Mouse (Mus musculus): ENCODE results near the gene Cd200r2. TPM values are rescaled to one million over a fixed set of nuclear protein-coding genes. Genes with fewer than 3 reads are reported as not detected.

Cd200r2 gene
- total and polyA plus RNA-seq, 3 experiments: 1.3 to 3.9 TPM; not detected in 1

DNA sequence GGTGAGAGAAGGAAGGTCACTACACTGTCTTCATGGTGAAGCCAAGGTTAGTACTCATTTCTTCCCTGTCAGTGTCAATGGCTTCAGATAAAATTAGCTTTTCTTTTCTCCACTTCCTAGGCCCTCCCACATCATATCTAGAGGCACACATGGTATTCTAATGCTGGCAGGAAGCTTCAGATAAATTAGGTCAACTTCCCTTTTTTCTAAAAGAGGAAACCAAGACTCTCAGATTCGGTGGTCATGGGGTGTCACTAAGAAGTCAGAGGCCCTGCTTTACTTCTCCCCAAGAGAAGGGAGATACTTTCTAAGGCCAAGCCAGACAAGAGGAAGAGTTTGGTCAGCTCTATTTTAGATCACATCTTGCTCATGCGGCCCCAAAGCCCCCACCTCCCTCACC, 95.9 kb downstream of the Cd200r2 start:
- no peaks in the 10 kb centered on the region for H3K36me3 ChIP-seq (replicated peaks)
- peaks cover 13% of the 10 kb centered on the region for H3K27me3 ChIP-seq (ENCODE audit: insufficient read depth, low read length)
- H3K9me3 ChIP-seq (replicated peaks): no peaks in the 10 kb centered on the region
- H3K4me1 ChIP-seq (ENCODE audit: insufficient read depth, low read depth, low read length): peaks cover 47% of the 10 kb centered on the region
- TF ChIP-seq CTCF (IDR thresholded peaks at IDR 0.05; ENCODE audit: low read depth, low read length) (no peak), TAL1 (conservative IDR thresholded peaks at IDR 0.05; ENCODE audit: low read depth, low read length) (peak; percentile 87)
- ATAC-seq (ENCODE audit: extremely low read depth, insufficient number of reproducible peaks, low FRiP score, poor library complexity, severe bottlenecking): peak; percentile 83
- DNase-seq (ENCODE audit: low spot score): peak; percentile 76
- no peak overlapping the region; the same call in 1 of the 2 replicates for H3K4me3 ChIP-seq (ENCODE audit: low read depth, low read length)

DNA sequence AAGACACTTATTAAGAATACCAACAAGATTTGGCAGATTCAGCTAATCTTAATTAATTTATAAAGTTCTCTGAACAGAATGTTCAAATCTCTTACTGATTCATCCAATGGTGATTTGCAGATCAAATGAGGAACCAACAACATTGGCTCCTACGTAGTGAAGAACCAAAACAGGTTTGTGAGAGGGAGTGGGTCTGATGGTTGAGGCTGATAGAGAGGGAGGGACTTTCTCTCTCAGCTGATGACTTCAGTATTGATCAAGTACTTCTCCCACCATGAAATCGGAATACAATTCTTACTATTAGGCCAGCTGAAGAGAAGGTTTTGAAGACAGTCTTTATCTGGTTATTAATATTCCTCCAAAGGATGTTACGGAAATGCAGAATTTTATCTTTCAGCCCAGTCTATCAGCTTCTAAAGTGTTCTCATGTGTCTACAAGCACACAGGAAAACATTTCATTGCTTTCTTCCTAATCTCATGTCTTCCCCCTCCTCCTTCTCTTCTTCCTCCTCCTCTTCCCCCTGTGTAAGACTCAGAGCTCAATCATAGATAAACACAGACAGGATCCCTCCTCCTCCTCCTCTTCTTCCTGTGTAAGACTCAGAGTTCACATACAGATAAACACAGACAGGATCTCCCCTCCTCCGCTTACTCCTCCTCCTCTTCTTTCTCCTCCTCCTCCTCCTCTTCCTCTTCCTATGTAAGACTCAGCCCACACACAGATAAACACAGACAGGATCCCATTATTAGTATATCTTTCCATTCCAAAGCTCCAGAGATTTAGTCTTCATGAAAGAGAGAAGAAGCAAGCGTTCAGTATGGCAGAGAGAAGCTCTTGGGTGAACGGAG, 97.9 kb downstream of the Cd200r2 start:
- peak; percentile 43 for ATAC-seq (ENCODE audit: extremely low read depth, insufficient number of reproducible peaks, low FRiP score, poor library complexity, severe bottlenecking)

GRCm38 (mm10) chr16:44965428-44965827, 98.5 kb downstream of the Cd200r2 start:
- H3K4me1 ChIP-seq (ENCODE audit: insufficient read depth, low read depth, low read length): peaks cover 47% of the 10 kb centered on the region
- no peak overlapping the region for H3K4me3 ChIP-seq (ENCODE audit: low read depth, low read length)
- no peak for DNase-seq (ENCODE audit: low spot score)
- H3K36me3 ChIP-seq (replicated peaks): no peaks in the 10 kb centered on the region
- ATAC-seq (ENCODE audit: extremely low read depth, insufficient number of reproducible peaks, low FRiP score, poor library complexity, severe bottlenecking): no peak
- TF ChIP-seq CTCF (IDR thresholded peaks at IDR 0.05; ENCODE audit: low read depth, low read length) (no peak), TAL1 (conservative IDR thresholded peaks at IDR 0.05; ENCODE audit: low read depth, low read length) (no peak), POLR2AphosphoS5 (IDR thresholded peaks at IDR 0.05; ENCODE audit: insufficient replicate concordance, low read depth, low read length) (no peak), GATA2 (IDR thresholded peaks at IDR 0.05; ENCODE audit: borderline replicate concordance, low read depth, low read length) (no peak), GATA1 (IDR thresholded peaks at IDR 0.05; ENCODE audit: borderline replicate concordance, low read length) (no peak)
- peaks cover 16% of the 10 kb centered on the region for H3K27me3 ChIP-seq (ENCODE audit: insufficient read depth, low read length)
- no peaks in the 10 kb centered on the region for H3K9me3 ChIP-seq (replicated peaks)

More for the DNA sequence above, 97.9 kb downstream of the Cd200r2 start:
- Histone ChIP-seq H3K27me3 (ENCODE audit: insufficient read depth, low read length) (peaks cover 16% of the 10 kb centered on the region), H3K4me3 (ENCODE audit: low read depth, low read length) (no peak overlapping the region), H3K9me3 (replicated peaks) (no peaks in the 10 kb centered on the region), H3K4me1 (ENCODE audit: insufficient read depth, low read depth, low read length) (peaks cover 47% of the 10 kb centered on the region), H3K36me3 (replicated peaks) (no peaks in the 10 kb centered on the region)
- TF ChIP-seq CTCF (IDR thresholded peaks at IDR 0.05; ENCODE audit: low read depth, low read length) (no peak), POLR2AphosphoS5 (IDR thresholded peaks at IDR 0.05; ENCODE audit: insufficient replicate concordance, low read depth, low read length) (no peak), GATA1 (IDR thresholded peaks at IDR 0.05; ENCODE audit: borderline replicate concordance, low read length) (no peak), GATA2 (IDR thresholded peaks at IDR 0.05; ENCODE audit: borderline replicate concordance, low read depth, low read length) (no peak), TAL1 (conservative IDR thresholded peaks at IDR 0.05; ENCODE audit: low read depth, low read length) (no peak)
- DNase-seq (ENCODE audit: low spot score): peak; percentile 8

Other genes with a start within 250 kb of the Cd200r2 start
- gene Nepro, start 142.8 kb upstream of the Cd200r2 start, total RNA-seq (2014; fragmentation: Nextera tagmentation): 17.3 and 19.8 TPM in 2 replicates
- gene Nepro, start 142.8 kb upstream of the Cd200r2 start, total RNA-seq (2017): 22.5 and 27.7 TPM in 2 replicates
- 4.8 and 5.4 TPM in 2 replicates for gene Nepro, start 142.8 kb upstream of the Cd200r2 start, polyA plus RNA-seq (2012)
- gene Gtpbp8, start 120.7 kb upstream of the Cd200r2 start, total RNA-seq (2014; fragmentation: Nextera tagmentation): 34.3 and 41.9 TPM in 2 replicates
- gene Gtpbp8, start 120.7 kb upstream of the Cd200r2 start, total RNA-seq (2017): 26.6 and 32.2 TPM in 2 replicates
- 26.4 and 36.5 TPM in 2 replicates for gene Gtpbp8, start 120.7 kb upstream of the Cd200r2 start, polyA plus RNA-seq (2012)
- gene Cd200r1, start 101.4 kb upstream of the Cd200r2 start, total RNA-seq (2014; fragmentation: Nextera tagmentation): 2.8 TPM in 2 replicates
- 6.4 TPM in 2 replicates for gene Cd200r1, start 101.4 kb upstream of the Cd200r2 start, total RNA-seq (2017)
- 0.06 and 0.12 TPM in 2 replicates for gene Cd200r1, start 101.4 kb upstream of the Cd200r2 start, polyA plus RNA-seq (2012)
- gene Cd200r4, start 55.4 kb upstream of the Cd200r2 start, total RNA-seq (2014; fragmentation: Nextera tagmentation): 3.7 and 5.1 TPM in 2 replicates
- gene Cd200r4, start 55.4 kb upstream of the Cd200r2 start, total RNA-seq (2017): 28.4 and 33.7 TPM in 2 replicates
- 0.03 TPM in 2 replicates for gene Cd200r4, start 55.4 kb upstream of the Cd200r2 start, polyA plus RNA-seq (2012)
- gene Cd200r3, start 76.6 kb downstream of the Cd200r2 start, total RNA-seq (2014; fragmentation: Nextera tagmentation): 10.5 and 12.6 TPM in 2 replicates
- 147 and 159 TPM in 2 replicates for gene Cd200r3, start 76.6 kb downstream of the Cd200r2 start, total RNA-seq (2017)
- 0.06 and 0.11 TPM in 2 replicates for gene Cd200r3, start 76.6 kb downstream of the Cd200r2 start, polyA plus RNA-seq (2012)
- gene Ccdc80, start 226.3 kb downstream of the Cd200r2 start, total RNA-seq (2014; fragmentation: Nextera tagmentation): not detected in 2 replicates
- 0.11 and 0.12 TPM in 2 replicates for gene Ccdc80, start 226.3 kb downstream of the Cd200r2 start, total RNA-seq (2017)
- gene Ccdc80, start 226.3 kb downstream of the Cd200r2 start, polyA plus RNA-seq (2012): not detected in 2 replicates

Data from G1E (cell line).